Mouse (Mus musculus) testis, adult 2 months (tissue): ENCODE data around the gene Plch1.

Experiments
- CTCF ChIP-seq: fragments of 200-500 bp; IDR thresholded peaks from 2 replicates; pipeline ENCODE4 v1.5.1; 2012; ENCODE audit warnings: low read depth, mild to moderate bottlenecking, inconsistent platforms, low read length, moderate library complexity; ENCODE audit not compliant: control insufficient read depth, insufficient read depth, insufficient replicate concordance
- POLR2A ChIP-seq: fragments of 200-500 bp; IDR thresholded peaks from 2 replicates; pipeline ENCODE4 v1.6.1; 2012; ENCODE audit warnings: low read depth, mild to moderate bottlenecking, inconsistent platforms, low read length, moderate library complexity; ENCODE audit not compliant: control insufficient read depth

GRCm38 (mm10) chr3:63852828-63853227 lies 46.4 kb downstream of the Plch1 start:
- TF ChIP-seq CTCF (no peak), POLR2A (no peak)
